Mouse (Mus musculus): ENCODE results near the gene Pbdc1. TPM values are rescaled to one million over a fixed set of nuclear protein-coding genes. Genes with fewer than 3 reads are reported as not detected.

Gene Pbdc1
- 58.5 TPM for polyA plus RNA-seq (2014; fragmentation: Illumina TruSeq; extraction: RNeasy Lipid Tissue Mini Kit (QIAGEN cat#74804); ENCODE audit: low read depth, low replicate concordance)

DNA sequence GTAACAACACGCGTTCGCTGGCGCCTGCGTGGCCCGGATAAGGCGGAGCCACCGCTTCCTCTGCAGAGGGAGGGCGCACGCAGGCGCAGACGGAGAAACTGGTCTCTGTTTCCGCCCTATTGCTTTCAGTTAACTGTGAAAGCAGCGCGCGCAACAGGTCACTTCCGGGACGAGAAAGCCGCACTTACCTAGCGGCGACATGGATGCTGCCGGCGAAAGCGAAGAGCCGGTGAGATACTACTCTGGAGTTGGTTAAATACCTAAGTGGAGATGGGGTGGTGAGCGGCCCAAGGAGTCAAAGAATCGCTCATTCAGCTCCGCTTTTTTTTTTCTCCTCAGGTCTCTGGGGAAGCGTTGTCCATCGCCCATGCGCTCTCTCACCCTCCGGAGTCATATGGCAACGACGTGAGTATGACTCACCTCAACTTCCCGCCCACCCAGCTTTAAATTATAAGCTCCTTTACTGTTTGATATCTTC lies at the start of gene Pbdc1:
Gene Pbdc1 (plus strand): TSS at position 142 of the 478 bp plus-strand sequence.

DNA sequence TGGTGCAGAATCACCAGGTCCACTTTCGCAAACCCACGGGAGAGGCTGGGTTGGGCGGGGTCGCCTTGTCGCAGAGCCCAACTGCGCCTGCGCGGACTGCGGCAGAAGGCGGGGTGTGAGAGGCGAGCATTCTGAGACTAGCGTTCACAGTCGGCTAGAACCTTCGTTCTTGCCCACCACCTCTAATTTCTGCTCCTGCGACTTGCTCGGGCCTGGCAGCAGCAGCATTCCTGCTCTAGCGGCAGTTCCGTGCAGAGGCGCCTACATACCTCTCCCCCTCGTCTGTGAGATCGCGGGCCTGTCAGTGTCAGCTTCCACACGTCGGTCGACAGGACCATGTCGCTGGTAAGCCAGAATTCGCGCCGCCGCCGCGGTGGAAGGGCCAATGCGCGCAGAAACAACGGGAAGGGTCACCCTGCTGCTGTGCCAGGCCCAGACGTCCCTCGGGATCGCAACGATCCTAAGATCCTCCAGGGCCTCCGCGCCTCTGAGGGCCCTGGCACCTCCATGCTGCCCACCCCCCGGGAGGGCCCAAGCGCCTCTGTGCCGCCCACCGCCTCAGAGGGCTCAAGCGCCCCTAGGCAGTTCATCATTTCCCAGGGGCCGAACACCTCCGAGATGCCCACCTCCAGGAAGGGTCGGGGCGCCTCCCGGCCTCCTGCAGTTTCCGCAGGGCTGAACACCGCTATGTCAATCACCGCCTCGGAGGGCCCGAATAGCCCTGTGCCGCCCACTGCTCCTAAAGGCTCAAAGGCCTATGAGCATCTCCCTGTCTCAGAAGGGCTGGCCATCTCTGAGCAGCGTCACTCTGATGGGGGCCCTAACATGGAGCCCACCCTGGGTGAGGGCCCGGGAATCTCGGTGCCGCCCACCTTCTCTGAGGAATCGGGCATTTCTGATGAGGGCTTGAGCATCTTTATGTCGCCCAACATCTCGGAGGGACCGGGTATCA lies 41.0 kb downstream of the Pbdc1 start, which contains the start of gene Magee1:
Gene Magee1 (plus strand): TSS at position 104 of the 952 bp plus-strand sequence.

Other genes with a start within 250 kb of the Pbdc1 start
- not detected for gene Magee2, start 222.5 kb upstream of the Pbdc1 start, polyA plus RNA-seq (2014; fragmentation: Illumina TruSeq; extraction: RNeasy Lipid Tissue Mini Kit (QIAGEN cat#74804); ENCODE audit: low read depth, low replicate concordance)
- gene Magee1, start 40.6 kb downstream of the Pbdc1 start, polyA plus RNA-seq (2014; fragmentation: Illumina TruSeq; extraction: RNeasy Lipid Tissue Mini Kit (QIAGEN cat#74804); ENCODE audit: low read depth, low replicate concordance), result 10.3 TPM